In the genomic region with DNA sequence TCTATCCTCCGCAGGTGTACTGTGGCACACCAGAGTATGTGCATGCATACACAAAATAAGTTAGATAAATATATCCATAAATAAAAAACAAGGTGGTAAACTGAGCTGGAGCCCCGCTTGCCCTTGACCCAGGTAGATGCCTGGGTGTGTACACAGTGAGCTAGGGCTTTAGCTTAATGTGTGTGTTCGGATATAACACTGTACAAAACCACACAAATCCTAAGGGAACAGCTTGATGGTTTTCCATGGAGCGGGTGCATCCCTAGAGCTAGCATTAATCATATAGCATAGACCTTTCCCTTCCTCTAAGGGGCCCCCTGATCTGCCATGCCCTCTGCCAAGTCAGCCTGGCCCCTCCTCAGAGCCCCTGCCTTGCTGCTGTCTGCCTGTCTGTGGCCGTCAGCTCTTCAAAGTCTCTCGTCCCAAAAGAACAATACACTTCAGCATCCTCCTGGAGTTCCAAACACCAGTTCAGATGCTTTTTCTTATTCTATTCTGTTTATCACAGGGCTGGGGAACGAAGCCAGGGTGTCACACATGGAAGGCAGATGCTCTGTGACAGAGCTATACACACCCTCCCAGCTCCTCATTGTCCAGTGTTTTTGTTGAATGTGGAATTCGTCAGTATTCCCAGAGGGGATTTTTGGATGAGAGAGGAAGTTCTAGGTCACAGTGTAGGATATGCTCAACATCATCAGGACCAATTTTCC, we compare ENCODE assay signal across 15 mouse cellular contexts.
DNase-seq lines count a peak whose midpoint lies in the region; ATAC-seq and TF ChIP-seq lines count a peak whose summit lies in the region.
"Had no signal": no experiment of that assay in that cellular context is flagged by ENCODE, and none has a peak within 500 bp of the region (broad histone marks: within the 10 kb centered on the region; RNA-seq: fewer than 3 reads in every experiment).

No protein-coding gene starts in this region.

- H3K27me3 ChIP-seq in heart, embryonic 10.5 days (ENCODE audit: insufficient read depth, poor library complexity, severe bottlenecking) = no peaks in the 10 kb centered on the region
- H3K27me3 ChIP-seq in hindbrain, embryonic 12.5 days = no peaks in the 10 kb centered on the region
- no peaks in the 10 kb centered on the region for H3K27me3 ChIP-seq in midbrain, embryonic 14.5 days (ENCODE audit: control insufficient read depth, insufficient read depth, low read length)
- H3K27me3 ChIP-seq in liver, embryonic 12.5 days (replicated peaks) = no peaks in the 10 kb centered on the region
- H3K27me3 ChIP-seq: lung, embryonic 15.5 days had no signal

- no peak for TF ChIP-seq CTCF in brain, embryonic 14.5 days (IDR thresholded peaks at IDR 0.05; ENCODE audit: borderline replicate concordance, extremely low read depth, insufficient read depth, insufficient read length)

- no peak for TF ChIP-seq POLR2A in brain, embryonic 14.5 days (IDR thresholded peaks at IDR 0.05; ENCODE audit: borderline replicate concordance, extremely low read depth, insufficient read depth, insufficient read length, poor library complexity, severe bottlenecking)

- H3K9me3 ChIP-seq in heart, embryonic 10.5 days = no peaks in the 10 kb centered on the region
- H3K9me3 ChIP-seq in hindbrain, embryonic 12.5 days (replicated peaks) = no peaks in the 10 kb centered on the region
- H3K9me3 ChIP-seq in midbrain, embryonic 14.5 days (ENCODE audit: control insufficient read depth, low read length) = no peaks in the 10 kb centered on the region
- peaks cover 4% of the 10 kb centered on the region; the same call in 1 of the 2 replicates for H3K9me3 ChIP-seq in liver, embryonic 12.5 days (replicated peaks)
- H3K9me3 ChIP-seq: heart, embryonic 13.5 days; lung, embryonic 15.5 days had no signal

- peak overlapping the region; percentile 13; the same call in 1 of the 2 replicates for H3K4me2 ChIP-seq in hindbrain, embryonic 12.5 days (replicated peaks)
- H3K4me2 ChIP-seq in midbrain, embryonic 14.5 days (ENCODE audit: low read length) = no peak overlapping the region
- no peak overlapping the region for H3K4me2 ChIP-seq in liver, embryonic 12.5 days
- H3K4me2 ChIP-seq: heart, embryonic 13.5 days; lung, embryonic 15.5 days had no signal

- no peaks in the 10 kb centered on the region for H3K36me3 ChIP-seq in heart, embryonic 10.5 days
- H3K36me3 ChIP-seq in hindbrain, embryonic 12.5 days = no peaks in the 10 kb centered on the region
- H3K36me3 ChIP-seq in midbrain, embryonic 14.5 days (ENCODE audit: control insufficient read depth, insufficient read depth, low read length) = no peaks in the 10 kb centered on the region
- H3K36me3 ChIP-seq in liver, embryonic 12.5 days = no peaks in the 10 kb centered on the region
- H3K36me3 ChIP-seq: heart, embryonic 13.5 days; lung, embryonic 15.5 days had no signal

- ATAC-seq in hindbrain, embryonic 12.5 days (ENCODE audit: low FRiP score) = peak; percentile 69
- ATAC-seq in midbrain, embryonic 14.5 days (ENCODE audit: low FRiP score, low TSS enrichment) = no peak
- no peak for ATAC-seq in liver, embryonic 12.5 days
- no peak for ATAC-seq in granulocyte monocyte progenitor cell, adult 5-6 weeks (replicated peaks; ENCODE audit: poor library complexity, severe bottlenecking)

- WGBS in heart, embryonic 10.5 days = 67% methylated on average over 8 of the region's 8 CpGs
- 38% methylated on average over 8 of the region's 8 CpGs for WGBS in hindbrain, embryonic 12.5 days
- WGBS in midbrain, embryonic 14.5 days = 43% methylated on average over 8 of the region's 8 CpGs
- 58% methylated on average over 8 of the region's 8 CpGs for WGBS in liver, embryonic 12.5 days (ENCODE audit: insufficient replicate concordance)

- H3K4me1 ChIP-seq in heart, embryonic 10.5 days = no peaks in the 10 kb centered on the region
- H3K4me1 ChIP-seq in hindbrain, embryonic 12.5 days = peaks cover 24% of the 10 kb centered on the region
- H3K4me1 ChIP-seq in midbrain, embryonic 14.5 days (ENCODE audit: control insufficient read depth, insufficient read depth, low read length) = peaks cover 18% of the 10 kb centered on the region; the same call in 1 of the 2 replicates
- no peaks in the 10 kb centered on the region for H3K4me1 ChIP-seq in liver, embryonic 12.5 days
- H3K4me1 ChIP-seq: heart, embryonic 13.5 days; lung, embryonic 15.5 days had no signal

- no peak overlapping the region for H3K9ac ChIP-seq in hindbrain, embryonic 12.5 days
- no peak overlapping the region for H3K9ac ChIP-seq in midbrain, embryonic 14.5 days (replicated peaks; ENCODE audit: low read length)
- H3K9ac ChIP-seq in liver, embryonic 12.5 days = no peak overlapping the region
- H3K9ac ChIP-seq: heart, embryonic 13.5 days; lung, embryonic 15.5 days had no signal

- H3K4me3 ChIP-seq in heart, embryonic 10.5 days = no peak overlapping the region
- no peak overlapping the region for H3K4me3 ChIP-seq in hindbrain, embryonic 12.5 days
- no peak overlapping the region for H3K4me3 ChIP-seq in midbrain, embryonic 14.5 days (replicated peaks; ENCODE audit: low read depth, low read length)
- H3K4me3 ChIP-seq in liver, embryonic 12.5 days = no peak overlapping the region
- H3K4me3 ChIP-seq: heart, embryonic 13.5 days; lung, embryonic 15.5 days had no signal

- DNase-seq in heart, adult 11 months = peak; percentile 6
- no peak for DNase-seq in heart, embryonic 10.5 days (ENCODE audit: low spot score)
- peak; percentile 42 for DNase-seq in brain, embryonic 14.5 days (ENCODE audit: low read depth)
- peak; percentile 36 for DNase-seq in midbrain, embryonic 14.5 days
- DNase-seq: cerebellum, adult 11 months; gastrocnemius, postnatal 36 days; heart, postnatal 4 days; kidney, adult 11 months; kidney, postnatal 10 days; liver had no signal

- no peak overlapping the region for H3K27ac ChIP-seq in heart, embryonic 10.5 days
- H3K27ac ChIP-seq in hindbrain, embryonic 12.5 days = peak overlapping the region; percentile 46
- peak overlapping the region; percentile 65; the same call in 1 of the 2 replicates for H3K27ac ChIP-seq in midbrain, embryonic 14.5 days (replicated peaks; ENCODE audit: low read depth, low read length)
- no peak overlapping the region for H3K27ac ChIP-seq in liver, embryonic 12.5 days
- H3K27ac ChIP-seq: heart, embryonic 13.5 days; lung, embryonic 15.5 days had no signal

Comparison
In these comparisons a context has a peak if more than half of its experiments do, and no peak if none do; other contexts are left out.
1. H3K27ac ChIP-seq: peak in hindbrain, embryonic 12.5 days (single experiment) and midbrain, embryonic 14.5 days (single experiment); none in heart, embryonic 10.5 days (single experiment) and liver, embryonic 12.5 days (single experiment).